Mouse (Mus musculus) stomach, embryonic 15.5 days (tissue): Measurements from ENCODE around the gene Notch1. TPM values are rescaled to one million over a fixed set of nuclear protein-coding genes. Genes with fewer than 3 reads are reported as not detected.

Source experiments
- ATAC-seq: fragments of 200-750 bp; cut with Nextera tagmentation; 2 replicates; pipeline ENCODE4 v1.8.0; 2017; ENCODE audit warnings: low read depth, moderate number of reproducible peaks, moderate TSS enrichment; ENCODE audit not compliant: insufficient read depth, low FRiP score
- H3K27ac ChIP-seq: fragments of 300-500 bp; sonication (generic); 2 replicates; pipeline ENCODE4 v1.5.1; 2015; ENCODE audit warnings: mild to moderate bottlenecking, inconsistent platforms
- H3K27me3 ChIP-seq: fragments of 300-500 bp; sonication (generic); replicated peaks from 2 replicates; pipeline ENCODE4 v1.6.1; 2015; ENCODE audit warnings: inconsistent platforms
- H3K36me3 ChIP-seq: fragments of 300-500 bp; sonication (generic); 2 replicates; pipeline ENCODE4 v1.6.1; 2015; ENCODE audit warnings: inconsistent platforms
- H3K4me1 ChIP-seq: fragments of 300-500 bp; sonication (generic); 2 replicates; pipeline ENCODE4 v1.6.1; 2015; ENCODE audit warnings: inconsistent platforms
- H3K4me2 ChIP-seq: fragments of 300-500 bp; sonication (generic); 2 replicates; pipeline ENCODE4 v1.6.1; 2015; ENCODE audit warnings: mild to moderate bottlenecking, inconsistent platforms
- H3K4me3 ChIP-seq: fragments of 300-500 bp; sonication (generic); replicated peaks from 2 replicates; pipeline ENCODE4 v1.5.1; 2015; ENCODE audit warnings: inconsistent platforms
- H3K9ac ChIP-seq: fragments of 300-500 bp; sonication (generic); 2 replicates; pipeline ENCODE4 v1.6.1; 2015; ENCODE audit warnings: inconsistent platforms
- H3K9me3 ChIP-seq: fragments of 300-500 bp; sonication (generic); 2 replicates; pipeline ENCODE4 v1.6.1; 2016; ENCODE audit warnings: inconsistent platforms
- WGBS: fragments of 180-500 bp; shearing (Covaris S2); methylation state at CpG from one replicate; pipeline ENCODE4 v1.1.7; 2015; 5-methylcytosine and 5-hydroxymethylcytosine counted together
- polyA plus RNA-seq: library from polyadenylated mRNA; unstranded; fragments of >200 nt; fragmentation: Nextera tagmentation; extraction: Ambion mirVana; gene quantifications from 2 replicates; pipeline ENCODE4 v1.2.1, GENCODE M21; 2015

Gene Notch1
- 16.1 and 17.9 TPM in 2 replicates for polyA plus RNA-seq

DNA sequence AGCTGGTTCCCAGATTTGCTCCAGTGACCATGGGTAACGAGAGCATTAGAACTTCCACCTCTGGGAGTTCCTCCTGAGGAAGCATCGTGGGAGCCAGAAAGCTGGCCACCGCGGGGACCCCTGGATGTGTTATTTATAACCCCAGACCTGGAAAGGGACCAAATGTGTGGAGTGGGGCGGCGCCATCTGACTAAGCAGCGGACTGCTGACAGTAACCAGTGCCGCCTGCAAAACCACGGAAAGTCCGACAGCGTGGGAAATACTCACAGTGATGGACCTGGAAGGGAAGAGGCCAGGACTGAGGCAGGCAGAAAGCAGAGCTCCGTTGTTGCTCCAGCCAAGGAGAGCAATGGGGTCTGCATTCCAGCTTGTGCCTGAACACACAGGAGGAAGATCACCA lies at the start of gene Notch1:
Gene Notch1 (minus strand): TSS at position 389 of the 400 bp plus-strand sequence.
- no peak within 1 kb of the TSS for H3K9ac ChIP-seq
- no peaks in the 10 kb centered on the region for H3K36me3 ChIP-seq
- H3K27me3 ChIP-seq, result no peaks in the 10 kb centered on the region
- 29% methylated on average over 12 of the region's 12 CpGs for WGBS
- no peak within 1 kb of the TSS for H3K4me3 ChIP-seq
- H3K27ac ChIP-seq, result peak within 1 kb of the TSS; percentile 69
- peak within 1 kb of the TSS; percentile 29 for H3K4me2 ChIP-seq
- peak; percentile 73; the same call in 1 of the 2 replicates for ATAC-seq
- peaks cover 46% of the 10 kb centered on the region for H3K4me1 ChIP-seq
- H3K9me3 ChIP-seq, result no peaks in the 10 kb centered on the region

DNA sequence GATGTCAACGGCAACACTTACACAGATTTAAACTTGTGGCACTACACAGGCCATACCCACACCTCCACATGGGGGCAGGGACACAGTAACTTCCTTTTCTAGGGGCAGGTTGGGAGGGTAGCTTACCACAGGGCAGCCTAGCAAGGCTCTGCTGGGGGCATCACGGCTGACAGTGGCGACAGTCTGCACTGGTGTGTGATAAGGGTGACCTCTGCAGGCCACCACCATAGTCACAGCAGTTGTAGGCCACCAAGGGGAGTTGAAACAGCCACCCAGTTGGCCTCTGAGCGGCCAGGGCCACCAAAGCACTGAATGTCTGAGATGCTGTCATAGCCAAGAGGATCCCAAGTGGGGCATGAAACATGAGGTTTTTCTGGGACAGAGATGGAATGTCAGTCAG lies 49.8 kb upstream of the Notch1 start:
- Histone ChIP-seq H3K27ac (no peak overlapping the region), H3K4me2 (no peak overlapping the region), H3K4me3 (no peak overlapping the region), H3K9me3 (no peaks in the 10 kb centered on the region), H3K36me3 (no peaks in the 10 kb centered on the region), H3K27me3 (no peaks in the 10 kb centered on the region), H3K4me1 (peaks cover 3% of the 10 kb centered on the region), H3K9ac (no peak overlapping the region)
- 24% methylated on average over 4 of the region's 4 CpGs for WGBS
- ATAC-seq, result no peak; the same call in 1 of the 2 replicates

DNA sequence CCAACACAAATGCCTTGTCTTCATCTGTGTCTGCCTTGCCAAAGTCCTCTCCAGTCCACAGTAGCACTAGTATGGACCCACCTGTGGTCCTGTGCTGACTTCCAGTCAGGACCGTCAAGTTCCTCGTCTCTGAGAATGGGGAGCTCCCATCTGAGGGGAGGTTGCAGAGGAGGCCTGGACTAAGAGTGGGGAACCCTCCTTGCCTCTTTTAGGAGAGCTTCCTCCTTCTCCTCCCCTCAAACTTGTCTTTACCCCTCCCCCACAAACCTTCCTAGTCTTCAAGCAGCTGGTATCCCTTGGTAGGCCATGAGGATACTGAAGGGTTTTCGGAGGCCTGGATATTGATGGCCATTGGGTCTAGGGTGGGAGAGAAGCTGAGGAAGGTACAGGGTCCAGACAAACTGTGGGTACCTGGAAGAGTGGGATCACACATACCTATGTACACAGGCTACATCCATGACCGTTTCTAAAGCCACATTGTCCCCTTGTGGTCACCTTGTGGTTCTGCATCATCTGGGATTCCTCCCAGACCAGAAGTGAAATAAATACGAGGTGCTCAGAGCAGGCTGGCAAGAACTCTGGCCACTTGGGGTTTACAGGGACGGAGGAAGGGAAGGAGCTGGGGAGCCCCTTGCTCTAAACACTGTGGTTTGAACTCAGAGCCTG lies 45.0 kb upstream of the Notch1 start:
- no peak overlapping the region for H3K4me2 ChIP-seq
- no peak overlapping the region for H3K27ac ChIP-seq
- no peaks in the 10 kb centered on the region for H3K9me3 ChIP-seq
- H3K4me1 ChIP-seq, result peaks cover 21% of the 10 kb centered on the region
- ATAC-seq, result peak; percentile 61
- H3K9ac ChIP-seq, result no peak overlapping the region
- no peaks in the 10 kb centered on the region for H3K27me3 ChIP-seq
- no peak overlapping the region for H3K4me3 ChIP-seq
- no peaks in the 10 kb centered on the region for H3K36me3 ChIP-seq
- 36% methylated on average over 6 of the region's 6 CpGs for WGBS

DNA sequence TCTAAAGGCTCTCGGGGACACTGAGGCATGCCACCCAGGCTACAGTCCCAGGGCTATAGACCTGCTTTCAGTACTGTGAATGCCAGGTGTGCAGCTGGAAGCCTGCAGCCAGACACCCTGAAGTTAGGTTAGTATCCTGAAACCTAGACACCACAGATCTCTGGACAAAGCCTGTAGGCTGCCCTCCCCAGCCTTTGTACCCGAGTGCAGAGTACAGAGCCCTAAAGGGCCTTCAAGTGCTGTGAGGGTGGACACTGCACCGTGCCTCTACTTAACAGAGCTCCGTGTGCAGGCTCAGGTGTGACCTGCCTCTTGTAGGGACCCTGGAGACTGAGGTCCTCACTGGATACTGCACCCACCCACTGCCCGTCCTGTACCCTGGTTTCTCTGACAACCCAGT lies 44.0 kb upstream of the Notch1 start:
- H3K27me3 ChIP-seq, result no peaks in the 10 kb centered on the region
- H3K4me2 ChIP-seq, result no peak overlapping the region
- no peak overlapping the region for H3K9ac ChIP-seq
- H3K36me3 ChIP-seq, result no peaks in the 10 kb centered on the region
- no peaks in the 10 kb centered on the region for H3K9me3 ChIP-seq
- no peak for ATAC-seq
- H3K4me3 ChIP-seq, result no peak overlapping the region
- peaks cover 25% of the 10 kb centered on the region for H3K4me1 ChIP-seq
- 87% methylated on average over 5 of the region's 5 CpGs for WGBS
- no peak overlapping the region for H3K27ac ChIP-seq

DNA sequence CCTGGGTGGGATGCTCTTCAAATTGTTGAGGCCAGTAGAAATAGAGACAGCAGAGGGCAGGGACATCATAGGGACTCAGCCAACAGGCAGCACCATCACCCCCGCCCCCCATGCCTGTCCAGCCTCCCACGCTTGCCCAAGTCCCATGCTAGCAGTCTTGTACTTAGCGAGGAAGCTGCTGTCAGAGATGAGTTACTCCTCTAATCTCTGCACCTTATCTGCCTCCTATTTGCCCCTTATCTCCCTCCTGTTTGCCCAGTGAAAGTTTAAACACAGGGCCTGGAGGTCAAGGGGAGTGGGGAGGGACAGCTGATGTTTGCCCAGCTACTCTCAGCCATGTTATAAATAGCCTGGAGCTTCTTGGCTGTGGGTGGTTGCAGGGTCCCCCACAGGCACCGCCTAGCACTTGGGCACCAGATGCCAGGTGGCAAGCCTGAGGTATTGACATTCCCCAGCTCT lies 40.1 kb upstream of the Notch1 start:
- Histone ChIP-seq H3K4me1 (peaks cover 31% of the 10 kb centered on the region), H3K9ac (no peak overlapping the region), H3K36me3 (no peaks in the 10 kb centered on the region), H3K4me2 (no peak overlapping the region), H3K27me3 (no peaks in the 10 kb centered on the region), H3K27ac (peak overlapping the region; percentile 23), H3K4me3 (no peak overlapping the region), H3K9me3 (no peaks in the 10 kb centered on the region)
- ATAC-seq, result peak; percentile 61
- 30% methylated on average over 4 of the region's 4 CpGs for WGBS

DNA sequence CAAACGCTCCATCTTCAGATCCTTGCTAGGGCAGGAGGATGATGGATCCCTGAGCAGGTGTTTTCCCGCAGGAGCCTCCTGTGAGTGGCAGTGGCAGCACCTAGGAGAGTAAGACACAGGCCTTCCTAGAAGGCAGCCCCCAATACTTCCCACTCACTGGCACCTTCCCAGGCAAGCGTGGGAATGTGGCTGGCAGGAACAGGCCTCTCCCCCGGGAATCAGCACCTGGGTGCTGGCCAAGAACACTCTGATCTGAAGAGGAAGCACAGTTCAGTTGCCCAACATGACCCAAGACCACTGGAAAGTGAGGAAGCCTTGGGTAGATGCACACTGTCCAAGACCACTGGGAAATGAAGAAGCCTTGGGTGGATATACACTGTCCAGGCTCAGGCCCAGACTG lies 38.6 kb upstream of the Notch1 start:
- no peak for ATAC-seq
- Histone ChIP-seq H3K36me3 (no peaks in the 10 kb centered on the region), H3K27me3 (no peaks in the 10 kb centered on the region), H3K9ac (no peak overlapping the region), H3K4me1 (peaks cover 32% of the 10 kb centered on the region; the same call in 1 of the 2 replicates), H3K4me3 (no peak overlapping the region), H3K9me3 (no peaks in the 10 kb centered on the region), H3K27ac (0 out of 2 replicates have a peak overlapping the region, but pooled peaks have one; percentile 13), H3K4me2 (no peak overlapping the region)
- WGBS, result 78% methylated on average over 4 of the region's 4 CpGs

DNA sequence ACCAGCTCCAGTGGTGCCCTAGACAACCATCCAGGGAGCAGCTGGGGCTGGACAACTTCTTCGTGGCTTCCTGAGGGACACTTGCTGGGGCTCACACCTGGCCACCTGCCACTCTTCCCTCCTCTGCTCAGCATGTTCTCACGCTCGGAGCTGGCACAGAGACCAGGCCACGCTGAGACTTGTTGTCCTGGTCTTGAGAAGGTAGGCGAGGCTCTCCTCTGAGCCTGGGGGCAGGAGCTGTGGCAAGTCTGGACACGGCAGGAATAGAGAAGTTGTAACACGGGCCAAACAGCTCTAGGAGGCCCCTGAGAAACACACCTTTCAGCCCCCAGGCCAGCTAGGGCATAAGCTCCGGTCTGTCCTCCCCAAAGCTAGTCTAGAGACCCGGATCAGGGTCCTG lies 37.4 kb upstream of the Notch1 start:
- no peak overlapping the region for H3K4me2 ChIP-seq
- H3K9me3 ChIP-seq, result no peaks in the 10 kb centered on the region
- H3K4me3 ChIP-seq, result no peak overlapping the region
- H3K27me3 ChIP-seq, result no peaks in the 10 kb centered on the region
- H3K27ac ChIP-seq, result peak overlapping the region; percentile 68
- H3K9ac ChIP-seq, result no peak overlapping the region
- no peaks in the 10 kb centered on the region for H3K36me3 ChIP-seq
- ATAC-seq, result no peak
- 65% methylated on average over 9 of the region's 9 CpGs for WGBS
- peaks cover 38% of the 10 kb centered on the region; the same call in 1 of the 2 replicates for H3K4me1 ChIP-seq

DNA sequence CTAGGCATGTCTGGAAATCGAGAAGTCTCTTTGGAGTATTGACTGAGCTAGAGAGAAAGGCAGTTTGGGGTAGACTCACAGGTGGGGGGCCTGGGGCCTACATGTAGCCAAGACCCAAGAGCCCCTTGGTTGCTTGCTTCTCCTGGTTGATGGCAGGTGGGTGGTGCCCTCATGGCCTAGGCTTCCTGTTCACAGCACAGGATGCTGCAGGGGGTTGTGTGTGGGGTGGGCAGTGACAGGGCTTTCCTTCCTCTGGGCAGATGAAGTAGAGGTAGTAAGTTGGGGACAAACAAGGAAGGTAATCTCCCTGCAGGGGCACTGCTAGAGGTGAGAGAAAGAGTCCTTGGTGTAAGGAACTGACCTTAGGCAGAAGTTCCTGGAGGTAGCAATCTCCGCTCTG lies 35.6 kb upstream of the Notch1 start:
- no peak overlapping the region for H3K4me2 ChIP-seq
- no peak for ATAC-seq
- H3K9ac ChIP-seq, result no peak overlapping the region
- no peaks in the 10 kb centered on the region for H3K27me3 ChIP-seq
- no peaks in the 10 kb centered on the region for H3K36me3 ChIP-seq
- peaks cover 42% of the 10 kb centered on the region; the same call in 1 of the 2 replicates for H3K4me1 ChIP-seq
- WGBS, result 79% methylated on average over 2 of the region's 2 CpGs
- no peak overlapping the region for H3K27ac ChIP-seq
- no peaks in the 10 kb centered on the region for H3K9me3 ChIP-seq
- no peak overlapping the region for H3K4me3 ChIP-seq

DNA sequence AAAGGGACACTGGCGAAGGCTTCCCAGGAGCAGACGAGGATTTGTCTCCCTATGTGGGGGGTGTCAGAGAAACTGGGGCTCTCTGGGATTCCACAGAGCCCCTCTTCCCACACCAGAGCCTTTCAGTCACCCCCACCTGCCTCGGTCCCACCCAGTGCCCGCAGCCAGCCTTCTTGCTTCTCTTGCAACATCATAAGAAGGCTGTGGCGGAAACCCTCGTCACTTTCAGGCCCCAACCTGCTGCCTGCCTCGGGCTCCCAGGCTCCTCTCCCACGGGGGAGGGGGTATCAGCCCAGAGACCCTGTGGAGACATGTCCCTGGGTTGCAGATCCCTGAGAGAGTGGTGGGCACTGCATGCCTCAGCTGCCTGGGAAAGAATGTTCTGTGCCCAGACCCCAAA lies 35.0 kb upstream of the Notch1 start:
- 58% methylated on average over 8 of the region's 8 CpGs for WGBS

DNA sequence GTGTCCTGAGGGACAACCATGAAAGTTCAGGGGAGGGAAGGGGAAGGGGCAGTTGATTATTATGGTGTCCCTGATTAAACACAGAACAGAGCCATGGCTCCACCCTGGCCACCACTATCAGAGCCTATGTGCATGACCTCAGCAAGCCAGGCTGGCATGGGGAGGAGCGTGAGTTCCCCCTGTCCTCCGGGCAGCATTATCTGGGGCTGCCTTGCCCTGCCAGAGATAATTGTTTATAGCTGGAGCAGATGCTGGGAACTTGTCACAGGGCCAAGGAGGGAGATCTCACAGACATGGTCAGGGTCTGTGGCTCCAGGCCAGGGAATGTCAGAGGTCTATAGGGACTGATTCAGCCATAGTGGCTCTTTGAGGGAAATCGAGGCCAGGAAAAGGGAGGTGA lies 34.3 kb upstream of the Notch1 start:
- no peak overlapping the region for H3K4me2 ChIP-seq
- H3K36me3 ChIP-seq, result no peaks in the 10 kb centered on the region
- H3K9ac ChIP-seq, result no peak overlapping the region
- 50% methylated on average over 3 of the region's 3 CpGs for WGBS
- peak overlapping the region; percentile 46; the same call in 1 of the 2 replicates for H3K27ac ChIP-seq
- H3K4me1 ChIP-seq, result peaks cover 32% of the 10 kb centered on the region; the same call in 1 of the 2 replicates
- no peak overlapping the region for H3K4me3 ChIP-seq
- H3K27me3 ChIP-seq, result no peaks in the 10 kb centered on the region
- ATAC-seq, result no peak
- H3K9me3 ChIP-seq, result no peaks in the 10 kb centered on the region

More for the DNA sequence above, 35.0 kb upstream of the Notch1 start:
- Histone ChIP-seq H3K36me3 (no peaks in the 10 kb centered on the region), H3K27ac (peak overlapping the region; percentile 46; the same call in 1 of the 2 replicates), H3K27me3 (no peaks in the 10 kb centered on the region), H3K4me3 (no peak overlapping the region), H3K4me2 (no peak overlapping the region), H3K4me1 (peaks cover 36% of the 10 kb centered on the region; the same call in 1 of the 2 replicates), H3K9ac (no peak overlapping the region), H3K9me3 (no peaks in the 10 kb centered on the region)
- no peak for ATAC-seq

DNA sequence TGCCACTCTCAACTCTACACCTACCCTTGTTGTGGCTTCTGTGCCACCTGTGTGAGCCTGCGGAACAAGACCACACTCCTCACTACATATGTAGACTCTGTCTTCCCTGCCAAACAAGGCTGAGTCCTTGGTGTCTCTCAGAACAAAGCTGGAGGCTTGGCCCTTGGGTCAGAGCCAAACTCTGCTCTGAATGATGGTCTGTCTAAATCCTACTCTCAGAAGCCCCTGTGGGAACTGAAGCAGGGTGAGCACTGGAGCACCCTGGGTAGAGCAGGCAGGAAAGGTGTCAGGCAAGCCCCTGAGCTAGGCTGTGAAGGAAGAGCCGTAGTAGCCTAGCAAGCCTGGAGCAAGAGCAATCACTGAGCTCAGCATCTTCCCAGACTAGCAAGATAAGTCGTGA lies 33.7 kb upstream of the Notch1 start:
- H3K27ac ChIP-seq, result 0 out of 2 replicates have a peak overlapping the region, but pooled peaks have one; percentile 11
- H3K9me3 ChIP-seq, result no peaks in the 10 kb centered on the region
- H3K36me3 ChIP-seq, result no peaks in the 10 kb centered on the region
- no peak overlapping the region for H3K4me3 ChIP-seq
- ATAC-seq, result no peak
- H3K27me3 ChIP-seq, result no peaks in the 10 kb centered on the region
- H3K9ac ChIP-seq, result no peak overlapping the region
- 37% methylated on average over 3 of the region's 3 CpGs for WGBS
- H3K4me2 ChIP-seq, result no peak overlapping the region
- H3K4me1 ChIP-seq, result peaks cover 32% of the 10 kb centered on the region; the same call in 1 of the 2 replicates

DNA sequence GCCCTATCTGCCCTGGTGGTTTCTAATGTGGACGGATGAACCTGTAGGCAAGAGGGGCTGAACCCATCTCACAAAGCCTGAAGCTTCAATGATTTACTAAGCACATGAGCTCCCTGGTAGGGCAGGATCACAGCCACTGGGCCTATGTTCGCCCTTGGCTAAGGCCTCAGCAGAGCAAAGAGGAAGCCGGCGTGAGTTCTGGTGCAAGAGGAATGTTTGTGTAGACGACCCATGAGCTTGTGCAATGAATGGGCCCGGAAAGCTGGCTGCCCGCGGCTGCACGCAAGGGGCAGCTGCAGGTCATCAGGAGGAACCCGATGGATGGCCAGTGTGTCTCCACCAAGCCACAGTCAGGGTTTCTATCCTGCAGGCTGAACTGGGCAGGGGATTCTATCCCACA lies 33.3 kb upstream of the Notch1 start:
- Histone ChIP-seq H3K36me3 (no peaks in the 10 kb centered on the region), H3K9me3 (no peaks in the 10 kb centered on the region), H3K9ac (no peak overlapping the region), H3K27me3 (no peaks in the 10 kb centered on the region), H3K27ac (no peak overlapping the region), H3K4me3 (no peak overlapping the region), H3K4me1 (peaks cover 32% of the 10 kb centered on the region; the same call in 1 of the 2 replicates), H3K4me2 (no peak overlapping the region)
- 55% methylated on average over 10 of the region's 10 CpGs for WGBS
- no peak for ATAC-seq
